Mouse (Mus musculus) liver, embryonic 14.5 days (tissue): ENCODE results near the gene Agtrap.

ENCODE experiments used
- CTCF ChIP-seq: IDR thresholded peaks from 2 replicates; pipeline ENCODE4 v1.5.1; 2016; ENCODE audit warnings: antibody characterized with exemption, low read depth, control low read depth
- EP300 ChIP-seq: IDR thresholded peaks from 2 replicates; pipeline ENCODE4 v1.6.1; 2016; ENCODE audit warnings: antibody characterized with exemption, low read depth

DNA sequence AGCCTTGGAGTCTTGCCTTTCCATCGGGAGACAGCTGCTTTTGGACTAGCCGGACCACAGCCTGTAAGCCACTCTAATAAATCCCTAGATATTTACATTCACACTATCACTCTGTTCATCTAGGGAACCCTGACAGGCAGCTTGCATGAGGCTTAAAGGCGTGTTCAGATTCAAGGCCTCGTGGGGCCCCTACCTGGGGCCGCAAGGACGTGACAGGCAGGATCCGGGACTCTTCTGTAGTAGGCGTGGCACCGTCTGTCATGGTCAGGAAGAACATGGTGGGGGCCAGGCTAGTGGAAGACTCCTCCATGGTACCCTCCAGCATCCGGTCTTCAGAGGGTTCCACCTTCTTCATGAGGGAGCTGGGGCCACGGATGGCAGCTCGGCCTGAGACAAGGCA, 24.7 kb upstream of the Agtrap start:
- TF ChIP-seq EP300 (no peak), CTCF (no peak)
